Mouse (Mus musculus) stomach, postnatal 0 days (tissue): ENCODE data around the gene Crebrf. TPM values are rescaled to one million over a fixed set of nuclear protein-coding genes. Genes with fewer than 3 reads are reported as not detected.

ENCODE experiments used
- ATAC-seq: fragments of 200-750 bp; cut with Nextera tagmentation; 2 replicates; pipeline ENCODE4 v1.8.0; 2017; ENCODE audit not compliant: low FRiP score, low TSS enrichment
- DNase-seq: peaks from one replicate; pipeline ENCODE4 v3.0.0-alpha.2; 2016; ENCODE audit warnings: low spot score
- H3K27ac ChIP-seq: fragments of 300-500 bp; sonication (generic); replicated peaks from 2 replicates; pipeline ENCODE4 v1.5.1; 2014; ENCODE audit warnings: mild to moderate bottlenecking, control low read depth
- H3K27me3 ChIP-seq: fragments of 300-500 bp; sonication (generic); 2 replicates; pipeline ENCODE4 v1.6.1; 2014; ENCODE audit warnings: low read length; ENCODE audit not compliant: control insufficient read depth, insufficient read depth
- H3K36me3 ChIP-seq: fragments of 300-500 bp; sonication (generic); 2 replicates; pipeline ENCODE4 v1.6.1; 2014; ENCODE audit warnings: low read length, mixed read lengths; ENCODE audit not compliant: control insufficient read depth, insufficient read depth
- H3K4me1 ChIP-seq: fragments of 300-500 bp; sonication (generic); replicated peaks from 2 replicates; pipeline ENCODE4 v1.6.1; 2014; ENCODE audit warnings: antibody characterized with exemption; ENCODE audit not compliant: control insufficient read depth, insufficient read depth
- H3K4me2 ChIP-seq: fragments of 300-500 bp; sonication (generic); replicated peaks from 2 replicates; pipeline ENCODE4 v1.6.1; 2014; ENCODE audit warnings: low read depth, mild to moderate bottlenecking, control low read depth, moderate library complexity
- H3K4me3 ChIP-seq: fragments of 300-500 bp; sonication (generic); 2 replicates; pipeline ENCODE4 v1.5.1; 2014; ENCODE audit warnings: low read depth, low read length, control low read depth
- H3K9ac ChIP-seq: fragments of 300-500 bp; sonication (generic); 2 replicates; pipeline ENCODE4 v1.6.1; 2014; ENCODE audit warnings: mild to moderate bottlenecking, low read length, control low read depth, mixed read lengths
- H3K9me3 ChIP-seq: fragments of 300-500 bp; sonication (generic); 2 replicates; pipeline ENCODE4 v1.6.1; 2016; ENCODE audit warnings: low read length; ENCODE audit not compliant: control insufficient read depth
- CTCF ChIP-seq: IDR thresholded peaks from 2 replicates; pipeline ENCODE4 v1.5.1; 2016; ENCODE audit warnings: antibody characterized with exemption, low read depth, mild to moderate bottlenecking, moderate library complexity
- EP300 ChIP-seq: optimal IDR thresholded peaks from 2 replicates; pipeline ENCODE3; 2016; ENCODE audit warnings: antibody characterized with exemption
- WGBS: fragments of 180-500 bp; shearing (Covaris S2); extraction: QIAGEN DNeasy Blood & Tissue Kit; methylation state at CpG from one replicate; pipeline ENCODE4 v1.1.7; 2014; 5-methylcytosine and 5-hydroxymethylcytosine counted together
- polyA plus RNA-seq: library from polyadenylated mRNA; unstranded; fragments of >200 nt; fragmentation: Nextera tagmentation; extraction: Ambion mirVana; gene quantifications from 2 replicates; pipeline ENCODE4 v1.2.1, GENCODE M21; 2015

Gene Crebrf
- polyA plus RNA-seq, 1 experiment from 2014 or later = 9.3 TPM

DNA sequence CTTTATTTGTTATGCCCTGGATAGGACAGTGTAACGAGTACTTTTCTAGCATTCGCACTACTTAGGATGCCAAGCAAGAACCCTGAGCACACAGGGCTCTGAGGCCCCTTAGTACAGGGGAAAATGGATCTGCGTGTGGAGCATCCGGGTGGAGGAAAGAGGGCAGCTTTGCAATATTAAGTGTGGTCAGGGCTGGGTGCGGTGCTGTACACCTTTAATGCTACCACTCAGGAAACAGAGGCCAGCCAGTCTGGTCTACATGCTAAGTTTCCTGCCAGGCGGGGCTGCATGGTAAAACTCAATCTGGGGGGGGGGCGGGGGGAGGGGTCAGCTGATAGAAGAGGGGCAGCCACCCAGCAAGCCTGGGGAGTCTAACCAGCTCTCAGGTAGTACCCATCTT is 79.9 kb downstream of the Crebrf start:
- Histone ChIP-seq H3K4me3 (no peak overlapping the region), H3K9me3 (no peaks in the 10 kb centered on the region), H3K27me3 (no peaks in the 10 kb centered on the region), H3K4me1 (no peaks in the 10 kb centered on the region), H3K36me3 (peaks cover 14% of the 10 kb centered on the region), H3K4me2 (no peak overlapping the region), H3K9ac (no peak overlapping the region), H3K27ac (no peak overlapping the region)
- WGBS = 72% methylated on average over 5 of the region's 7 CpGs
- DNase-seq (no peak), ATAC-seq (no peak)
- TF ChIP-seq CTCF (no peak), EP300 (no peak)

DNA sequence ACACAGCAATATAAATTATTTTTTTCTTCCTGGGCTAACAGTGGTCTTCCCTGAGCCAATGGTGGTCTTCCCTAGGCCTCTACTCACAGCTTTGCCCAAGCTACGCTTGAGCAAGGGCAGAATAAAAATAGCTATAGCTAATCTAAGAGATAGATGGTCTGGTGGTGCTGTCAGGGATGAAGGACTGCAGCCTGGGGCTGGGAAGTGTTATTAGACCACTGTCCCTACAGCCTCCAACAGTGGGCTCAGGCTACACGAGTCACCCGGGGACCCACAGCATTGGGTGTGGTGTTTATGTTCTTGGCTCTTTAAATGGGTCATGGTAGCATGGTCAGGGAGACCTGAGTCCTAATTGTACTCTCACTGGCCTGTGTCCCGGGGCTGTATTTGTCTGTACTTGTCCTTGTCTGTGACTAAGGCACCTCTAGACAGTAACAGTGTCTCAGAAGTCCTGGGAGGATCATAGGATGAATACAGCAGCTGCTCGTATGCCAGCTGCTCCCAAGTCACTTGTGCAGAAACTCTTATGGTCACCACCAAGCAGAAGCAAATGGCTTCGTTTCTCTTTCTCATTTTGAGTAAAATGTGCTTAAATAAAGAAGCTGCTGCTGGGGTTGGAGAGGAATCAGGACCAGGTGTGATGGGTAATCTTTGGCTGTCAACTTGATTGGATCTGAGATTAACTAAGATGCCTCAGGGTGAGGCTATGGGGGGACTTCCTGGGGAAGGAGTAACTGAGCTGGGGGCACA is 82.1 kb downstream of the Crebrf start:
- DNase-seq = no peak
- Histone ChIP-seq H3K4me2 (no peak overlapping the region), H3K36me3 (no peaks in the 10 kb centered on the region; the same call in 1 of the 2 replicates), H3K4me1 (no peaks in the 10 kb centered on the region), H3K9me3 (no peaks in the 10 kb centered on the region), H3K9ac (no peak overlapping the region), H3K27ac (no peak overlapping the region), H3K4me3 (no peak overlapping the region), H3K27me3 (no peaks in the 10 kb centered on the region)
- no peak for ATAC-seq
- WGBS = 61% methylated on average over 6 of the region's 6 CpGs
- TF ChIP-seq EP300 (no peak), CTCF (no peak)

DNA sequence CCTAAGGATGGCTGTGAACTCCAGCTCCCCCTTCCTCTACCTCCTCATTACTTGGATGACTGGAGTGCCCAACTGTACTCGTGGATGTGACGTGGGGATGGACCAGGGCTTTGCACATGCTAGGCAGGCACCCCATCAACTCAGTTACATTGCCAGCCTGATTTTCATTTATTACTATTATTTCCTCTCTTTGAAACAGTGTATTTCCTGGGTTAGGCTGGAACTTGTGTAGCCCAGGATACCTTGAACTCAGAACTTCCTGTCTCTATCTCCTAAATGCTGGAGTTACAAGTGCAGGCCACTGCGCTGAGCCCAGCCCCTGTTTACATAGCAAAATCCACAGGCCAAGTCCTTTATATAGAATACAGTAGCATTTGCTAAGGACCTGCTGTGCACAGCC is 87.4 kb downstream of the Crebrf start:
- Histone ChIP-seq H3K4me1 (no peaks in the 10 kb centered on the region), H3K27me3 (no peaks in the 10 kb centered on the region), H3K4me3 (no peak overlapping the region), H3K9me3 (no peaks in the 10 kb centered on the region), H3K9ac (no peak overlapping the region), H3K27ac (no peak overlapping the region), H3K4me2 (no peak overlapping the region), H3K36me3 (no peaks in the 10 kb centered on the region)
- DNase-seq (no peak), ATAC-seq (no peak)
- 75% methylated on average over 3 of the region's 3 CpGs for WGBS
- TF ChIP-seq EP300 = no peak
- TF ChIP-seq CTCF = no peak

GRCm38 (mm10) chr17:26812607-26813006 is 97.2 kb downstream of the Crebrf start:
- DNase-seq (no peak), ATAC-seq (no peak)
- H3K9ac ChIP-seq = no peak overlapping the region
- no peaks in the 10 kb centered on the region for H3K4me1 ChIP-seq
- no peaks in the 10 kb centered on the region for H3K36me3 ChIP-seq
- TF ChIP-seq EP300 (no peak), CTCF (no peak)
- H3K27me3 ChIP-seq = no peaks in the 10 kb centered on the region
- H3K9me3 ChIP-seq = no peaks in the 10 kb centered on the region
- no peak overlapping the region for H3K4me2 ChIP-seq
- 65% methylated on average over 2 of the region's 2 CpGs for whole genome bisulfite sequencing
- H3K4me3 ChIP-seq = no peak overlapping the region
- H3K27ac ChIP-seq = no peak overlapping the region

GRCm38 (mm10) chr17:26813497-26813896 is 98.0 kb downstream of the Crebrf start:
- no peak for DNase-seq
- no peaks in the 10 kb centered on the region for H3K36me3 ChIP-seq
- no peaks in the 10 kb centered on the region for H3K27me3 ChIP-seq
- TF ChIP-seq CTCF (no peak), EP300 (no peak)
- H3K4me1 ChIP-seq = no peaks in the 10 kb centered on the region
- H3K27ac ChIP-seq = no peak overlapping the region
- H3K4me2 ChIP-seq = no peak overlapping the region
- 64% methylated on average over 9 of the region's 9 CpGs for WGBS
- H3K9me3 ChIP-seq = no peaks in the 10 kb centered on the region
- no peak for ATAC-seq
- no peak overlapping the region for H3K4me3 ChIP-seq
- no peak overlapping the region for H3K9ac ChIP-seq

- Histone ChIP-seq H3K4me2 (no peak overlapping the region), H3K27me3 (no peaks in the 10 kb centered on the region), H3K9ac (no peak overlapping the region), H3K27ac (no peak overlapping the region), H3K4me3 (no peak overlapping the region), H3K36me3 (no peaks in the 10 kb centered on the region), H3K4me1 (no peaks in the 10 kb centered on the region), H3K9me3 (no peaks in the 10 kb centered on the region)
- ATAC-seq (no peak), DNase-seq (no peak)
- WGBS = 78% methylated on average over 6 of the region's 6 CpGs
- TF ChIP-seq EP300 = no peak
- no peak for TF ChIP-seq CTCF
Observed at GRCm38 (mm10) chr17:26816810-26817209, 101.4 kb downstream of the Crebrf start.
